Mouse (Mus musculus): ENCODE measurements at regions not wholly inside any gene's neighbourhood (a gene's known extent, or its start where the extent isn't known, plus 50 kb on each side); places are given as distances from the start of the nearest gene placed in this dataset.

DNA sequence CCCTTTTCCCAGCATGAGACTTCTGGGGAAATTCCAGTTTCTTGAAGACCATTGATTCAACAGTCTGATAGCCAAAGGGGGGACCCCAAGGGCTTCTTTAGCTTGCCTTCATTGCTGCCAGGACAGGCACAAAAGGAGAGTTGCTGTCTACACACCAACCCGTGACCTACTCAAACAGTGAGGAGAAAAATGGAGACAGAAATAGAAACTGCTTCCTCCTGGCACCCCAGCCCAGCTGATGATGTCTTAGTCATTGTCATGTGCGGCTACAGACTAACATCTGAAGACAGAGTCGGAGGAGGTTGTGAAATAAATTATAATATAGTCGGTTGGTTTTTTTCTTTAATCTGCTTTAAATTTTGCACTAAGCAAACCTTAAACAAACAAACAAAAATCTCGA, 243.2 kb upstream of the Jmjd1c start:
- DNase-seq (ENCODE audit: low read depth in 2 of 2, low spot score in 2 of 2) = no peak

DNA sequence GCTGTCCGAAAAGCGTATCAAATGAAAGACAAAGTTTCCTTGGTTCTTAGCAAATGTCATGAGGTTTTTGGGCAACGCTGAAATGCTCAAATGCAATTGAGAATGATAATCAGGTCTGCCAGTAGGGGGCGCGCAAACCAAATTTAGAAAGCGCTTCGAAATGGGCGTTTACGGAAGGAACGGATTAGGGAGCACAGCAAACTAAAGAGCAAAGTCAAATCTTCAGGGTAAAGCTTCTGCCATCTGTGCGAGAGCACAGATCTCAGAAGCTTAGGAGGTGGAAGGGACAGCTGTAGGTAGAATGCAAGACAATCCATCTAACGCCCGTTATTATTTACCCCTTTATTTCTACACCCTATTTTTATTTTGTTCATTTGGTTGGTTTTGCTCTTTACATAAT, 242.7 kb upstream of the Jmjd1c start:
- DNase-seq (ENCODE audit: low read depth in 2 of 2, low spot score in 2 of 2) = peak; percentile 73 to 81

DNA sequence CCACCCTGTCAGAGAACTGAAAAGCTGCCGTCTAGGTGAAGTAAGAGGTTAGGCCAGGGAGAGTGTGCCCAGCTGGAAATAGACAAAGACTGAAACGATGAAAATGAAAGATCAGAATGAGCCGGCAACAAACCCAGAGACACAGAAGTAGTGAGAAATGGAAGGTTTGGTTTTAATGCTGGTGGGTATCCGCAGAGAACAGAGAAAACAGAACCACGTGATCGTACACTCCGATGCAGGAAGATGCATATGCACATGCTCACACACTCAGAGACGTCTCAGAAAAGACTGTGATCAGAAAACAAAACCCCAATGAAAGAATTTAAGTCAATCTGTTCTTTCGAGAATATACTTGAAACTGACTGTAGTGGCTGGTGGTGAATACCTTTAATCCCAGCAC, 241.0 kb upstream of the Jmjd1c start:
- DNase-seq (ENCODE audit: low read depth in 2 of 2, low spot score in 2 of 2) = no peak

DNA sequence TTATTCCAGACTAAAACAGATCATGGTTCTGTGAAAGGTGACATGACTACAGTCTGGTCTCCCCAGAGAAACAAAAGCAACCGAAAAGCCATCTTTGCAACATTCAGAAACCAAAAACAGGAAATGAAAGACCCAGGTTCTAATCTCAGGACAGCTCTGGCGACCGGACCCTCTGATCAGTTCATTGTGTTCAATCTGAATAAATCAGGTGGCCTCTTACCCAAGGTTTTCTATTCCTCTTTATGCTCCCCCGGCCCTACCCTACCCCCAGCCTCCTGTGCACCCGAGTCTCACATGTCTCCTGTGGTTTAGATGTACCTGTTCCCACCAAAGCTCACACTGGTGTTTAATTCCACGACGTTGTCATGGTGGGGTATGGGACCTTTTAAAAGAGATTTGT, 238.6 kb upstream of the Jmjd1c start:
- DNase-seq (ENCODE audit: low read depth in 2 of 2, low spot score in 2 of 2) = no peak

DNA sequence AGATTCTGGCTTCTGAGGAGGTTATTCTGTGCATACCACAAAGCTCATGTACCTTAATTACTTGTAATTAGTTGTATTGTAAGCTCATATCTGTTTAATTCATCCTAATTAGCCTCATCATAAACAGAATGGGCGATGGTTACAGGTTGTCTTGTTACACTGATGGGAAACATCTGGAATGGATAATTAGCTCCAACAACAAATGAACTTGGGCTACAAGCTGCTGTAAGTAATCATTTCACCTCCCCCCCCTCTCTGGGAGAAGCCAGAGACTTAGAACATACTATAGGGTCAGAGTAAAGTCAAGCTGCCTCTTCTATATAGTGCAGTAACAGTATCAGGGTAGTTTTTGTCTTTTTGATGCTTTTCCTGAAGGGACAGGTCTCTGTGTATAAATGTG, 234.5 kb upstream of the Jmjd1c start:
- no peak for DNase-seq (ENCODE audit: low read depth in 2 of 2, low spot score in 2 of 2)

DNA sequence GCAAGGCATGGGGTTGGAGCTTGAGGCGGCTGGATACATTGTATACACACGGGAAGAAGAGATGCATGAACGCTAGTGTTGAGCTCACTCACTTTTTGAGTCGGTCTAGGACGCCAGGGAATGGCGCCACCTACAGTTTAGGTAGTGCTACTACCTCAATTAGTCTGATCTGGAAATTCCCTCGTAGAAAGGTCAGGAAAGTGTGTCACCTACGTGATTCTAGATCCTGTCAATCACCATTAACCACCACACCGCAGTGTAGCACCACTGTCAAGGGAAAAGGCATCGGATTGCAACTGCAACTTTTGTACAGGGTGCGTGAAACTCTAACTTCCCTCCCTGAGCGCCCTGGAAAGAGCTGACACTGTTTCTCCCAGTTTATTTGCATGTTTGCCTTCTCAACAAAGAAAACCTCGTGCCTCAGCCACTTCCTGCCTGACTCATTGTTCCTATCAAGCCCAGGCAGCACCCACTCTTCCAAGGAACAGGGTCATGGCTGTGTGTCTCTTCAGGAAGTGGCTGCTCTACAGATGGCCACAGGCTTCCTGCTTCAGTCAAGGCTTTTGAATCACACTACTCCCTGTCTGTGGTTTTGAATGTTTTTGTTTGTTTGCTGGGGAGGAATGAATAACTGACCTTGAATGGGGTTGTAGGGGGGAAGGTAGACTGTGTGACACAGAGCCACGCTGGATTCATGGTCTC, 231.6 kb upstream of the Jmjd1c start:
- peak; percentile 59 to 70 for DNase-seq (ENCODE audit: low read depth in 2 of 2, low spot score in 2 of 2)

DNA sequence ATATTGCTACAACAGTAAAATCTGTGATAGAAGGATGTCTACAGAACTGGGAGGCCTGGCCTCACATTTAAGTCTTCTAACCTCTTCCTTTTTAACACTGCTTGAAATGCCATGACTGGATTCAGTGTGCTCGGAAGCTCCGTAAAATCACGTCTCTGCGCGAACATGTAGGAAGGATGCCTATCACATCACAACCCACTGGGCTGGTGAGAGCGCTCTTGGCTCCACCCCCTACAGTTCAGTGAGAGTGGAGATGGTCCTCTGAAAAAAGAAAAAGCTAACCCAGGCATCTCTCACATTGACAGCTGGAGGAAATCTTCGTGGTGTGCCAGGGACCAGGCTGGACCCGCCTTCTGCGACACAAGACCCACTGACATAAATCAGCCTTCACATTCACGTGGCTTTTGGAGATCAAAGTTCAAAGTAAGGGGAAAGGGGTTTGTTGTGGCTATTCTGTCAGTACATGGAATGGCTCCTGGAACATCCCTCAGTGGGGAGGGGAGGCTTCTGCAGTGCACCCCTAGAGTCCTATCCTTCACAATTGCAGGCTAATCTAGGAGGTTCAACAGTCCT, 230.8 kb upstream of the Jmjd1c start:
- DNase-seq (ENCODE audit: low read depth in 2 of 2, low spot score in 2 of 2) = peak in 1 of 2 experiments; percentile 6

DNA sequence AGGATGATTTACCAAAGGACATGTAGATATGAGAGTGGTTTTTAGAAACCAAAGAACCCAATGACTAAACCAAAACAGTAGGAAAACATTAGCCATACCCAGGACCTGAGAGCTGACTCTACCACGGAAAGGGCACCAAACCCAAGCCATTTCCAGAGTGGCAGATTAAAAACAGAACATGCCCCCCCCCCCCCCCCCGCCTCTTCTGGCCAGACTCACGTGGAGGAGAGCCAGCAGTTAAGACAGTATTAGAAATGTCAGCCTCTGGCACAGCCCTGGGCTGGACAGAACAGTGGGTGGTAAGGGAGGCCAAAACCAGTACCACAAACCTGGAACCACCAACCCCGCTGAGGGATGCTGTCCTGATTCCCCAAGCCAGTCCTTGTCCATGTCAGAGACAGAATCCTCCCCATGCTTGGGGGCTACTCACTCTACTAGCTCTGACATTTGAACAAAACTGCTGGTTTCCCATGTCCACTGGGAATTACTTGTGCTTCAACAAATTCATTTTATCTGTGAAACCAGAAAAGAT, 224.7 kb upstream of the Jmjd1c start:
- no peak for DNase-seq (ENCODE audit: low read depth in 2 of 2, low spot score in 2 of 2)

DNA sequence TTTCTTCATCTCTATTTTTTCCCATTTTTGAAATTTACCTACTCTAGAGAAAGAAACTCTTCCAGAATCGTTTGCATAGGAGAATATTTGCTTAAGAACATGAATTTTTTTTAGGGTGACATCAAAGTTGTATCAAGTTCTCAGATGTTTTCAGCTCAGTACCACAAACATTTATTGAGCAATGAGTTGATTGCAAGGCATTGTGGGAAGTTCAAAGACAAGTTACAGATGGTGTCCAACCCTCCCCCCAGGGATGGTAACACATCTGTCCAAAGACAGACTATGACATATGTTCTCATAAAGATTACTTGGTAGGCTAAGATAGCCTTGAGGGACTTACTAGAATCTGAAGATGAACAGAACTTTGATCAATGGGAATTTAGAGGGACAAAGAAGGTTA, 224.3 kb upstream of the Jmjd1c start:
- DNase-seq (ENCODE audit: low read depth in 2 of 2, low spot score in 2 of 2) = no peak

DNA sequence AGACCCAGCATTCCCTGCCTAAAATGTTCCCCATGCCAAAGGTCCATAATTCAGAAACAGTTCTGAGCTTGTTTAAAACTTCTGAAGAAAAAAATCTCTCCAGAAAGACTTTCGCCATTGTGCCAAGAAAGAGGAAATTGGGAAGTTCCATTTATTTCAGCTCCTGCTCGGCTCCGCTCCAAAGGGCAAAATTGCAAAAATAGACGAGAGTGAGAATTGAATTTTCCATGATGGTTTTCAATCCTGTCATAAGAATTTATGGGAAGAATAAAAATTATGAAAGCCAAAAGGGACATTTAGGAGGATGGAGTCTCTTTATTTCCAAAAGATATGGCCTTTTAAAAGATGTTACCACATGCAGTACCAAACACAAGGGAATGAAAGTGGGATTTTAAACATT, 222.5 kb upstream of the Jmjd1c start:
- DNase-seq (ENCODE audit: low read depth in 2 of 2, low spot score in 2 of 2) = no peak

DNA sequence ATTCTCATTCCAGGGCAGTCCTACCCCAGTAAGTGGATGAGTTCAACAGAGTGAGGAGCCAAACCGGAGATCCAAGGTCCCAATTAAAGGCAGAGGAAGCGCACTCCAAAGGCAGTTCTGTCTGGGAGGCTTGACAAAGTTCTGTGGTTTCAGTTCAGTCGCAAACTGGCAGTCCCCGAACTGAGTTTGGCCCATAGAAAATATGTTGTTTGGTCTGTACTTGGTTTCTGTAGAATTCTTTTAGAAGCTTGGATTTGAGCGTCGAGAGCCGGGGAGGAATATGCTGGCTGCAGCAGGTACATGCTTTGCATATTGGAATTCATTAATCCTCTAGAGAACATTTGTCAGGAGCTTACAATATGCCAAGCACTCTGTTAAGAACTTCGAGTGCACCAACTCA, 216.9 kb upstream of the Jmjd1c start:
- no peak for DNase-seq (ENCODE audit: low read depth in 2 of 2, low spot score in 2 of 2)

DNA sequence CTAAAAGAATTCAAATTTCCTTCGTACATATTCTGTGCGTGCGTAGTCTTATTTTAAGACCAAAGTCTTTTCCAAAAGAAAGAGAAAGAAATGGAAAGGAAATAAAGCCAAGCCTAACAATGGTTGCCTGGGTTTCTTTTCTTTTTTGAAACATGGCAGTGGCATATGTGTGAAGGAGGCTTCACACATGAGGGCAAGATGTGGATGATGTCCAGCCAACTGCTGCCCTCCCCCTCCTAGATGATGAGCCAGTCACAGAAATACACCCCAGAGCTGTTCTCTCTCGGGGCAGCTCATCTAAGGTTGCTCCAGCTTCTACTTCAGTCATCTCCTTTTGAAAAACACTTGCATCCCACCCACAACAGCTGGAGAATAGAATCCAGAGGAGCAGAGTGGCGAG, 213.1 kb upstream of the Jmjd1c start:
- DNase-seq (ENCODE audit: low read depth in 2 of 2, low spot score in 2 of 2) = no peak

DNA sequence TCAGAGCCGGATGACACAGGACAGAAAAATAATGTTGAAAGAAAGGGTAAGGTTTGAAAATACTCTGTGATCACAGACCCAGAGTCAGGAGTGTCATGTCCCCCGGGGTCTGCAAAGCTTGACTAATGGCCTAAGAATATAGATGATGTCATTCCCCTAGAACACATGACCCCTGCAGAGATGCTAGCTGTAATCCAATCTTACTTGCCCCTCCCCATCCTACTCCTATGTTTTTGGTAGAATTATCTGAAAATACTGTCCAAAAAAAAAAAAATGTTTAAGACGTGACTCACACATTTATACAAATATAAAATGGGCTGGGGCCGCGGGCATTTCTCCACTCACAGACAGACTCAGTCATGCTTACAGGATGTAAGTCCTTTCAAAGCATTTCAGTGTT, 210.3 kb upstream of the Jmjd1c start:
- no peak for DNase-seq (ENCODE audit: low read depth in 2 of 2, low spot score in 2 of 2)

DNA sequence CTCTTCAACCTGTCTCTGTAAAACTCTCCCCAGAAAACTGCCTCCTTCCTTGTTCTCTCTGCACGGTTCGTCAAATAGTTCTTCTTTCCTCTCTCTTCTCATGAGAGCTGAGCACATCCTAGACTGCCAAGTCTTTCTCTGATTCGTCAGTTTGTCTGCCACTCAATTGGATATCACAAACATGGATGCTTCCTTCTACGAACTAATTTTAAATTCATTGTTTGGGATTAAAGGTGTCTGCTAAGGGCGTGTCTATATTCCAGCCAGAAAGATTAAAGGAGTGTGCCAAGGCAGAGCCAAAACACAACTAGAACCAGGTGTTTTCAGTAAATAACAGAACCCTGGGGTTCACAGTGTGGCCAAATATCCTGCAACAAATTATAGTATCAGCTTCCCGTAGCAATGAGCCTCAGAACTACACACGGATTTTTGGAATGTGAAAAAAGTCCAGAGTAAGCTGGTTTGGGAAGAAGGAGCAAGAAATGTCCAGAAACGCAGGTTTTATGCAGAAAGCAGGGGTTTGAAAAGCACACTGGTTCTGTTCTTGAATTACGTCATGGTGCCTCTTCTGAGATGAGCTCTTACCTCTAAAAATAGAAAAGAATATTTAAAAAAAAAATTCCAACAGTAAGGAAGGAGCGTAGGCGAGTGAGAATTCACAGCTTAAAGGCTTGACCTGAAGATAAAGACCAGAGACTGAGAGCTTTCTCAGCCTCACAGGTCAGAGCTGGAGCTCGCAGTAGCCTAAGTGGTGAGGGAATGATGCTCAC, 206.0 kb upstream of the Jmjd1c start:
- no peak for DNase-seq (ENCODE audit: low read depth in 2 of 2, low spot score in 2 of 2)

DNA sequence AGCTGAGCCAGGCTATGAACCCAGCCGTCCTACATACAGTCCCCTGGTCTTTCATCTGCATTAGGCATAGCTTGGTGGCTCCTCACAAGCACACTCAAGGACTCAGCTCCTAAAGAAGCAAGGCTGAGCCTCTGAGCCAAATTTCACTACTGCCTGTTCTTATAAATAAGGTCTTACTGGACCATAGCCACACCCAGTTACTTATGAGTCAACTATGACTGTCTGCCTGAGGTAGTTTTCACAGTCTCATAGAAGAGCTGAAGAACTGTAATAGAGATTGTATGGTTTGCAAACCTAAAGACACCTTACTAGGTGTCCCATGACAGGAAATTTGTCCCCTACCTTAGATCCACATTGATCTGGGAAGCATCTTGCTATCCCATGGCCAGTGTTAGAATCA, 204.1 kb upstream of the Jmjd1c start:
- DNase-seq (ENCODE audit: low read depth in 2 of 2, low spot score in 2 of 2) = no peak

DNA sequence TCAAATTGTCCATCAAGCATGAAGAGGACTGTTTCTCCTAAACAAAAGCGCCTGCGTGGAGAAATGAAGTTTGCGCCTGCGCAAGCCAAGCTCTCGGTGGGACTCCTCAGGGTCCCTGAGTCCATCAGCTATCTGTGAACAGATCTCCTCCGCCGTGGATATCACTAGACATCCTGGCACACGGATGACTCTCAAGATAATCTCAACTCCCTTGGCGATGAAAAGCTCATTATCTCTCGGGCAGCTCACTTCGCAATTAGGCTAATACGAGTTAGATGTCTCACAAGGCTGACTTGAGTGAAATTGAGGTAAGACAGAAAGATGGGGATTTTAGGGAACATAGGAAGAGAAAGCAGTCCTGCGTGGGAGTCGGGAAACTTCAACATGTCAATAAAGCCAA, 202.1 kb upstream of the Jmjd1c start:
- DNase-seq (ENCODE audit: low read depth in 2 of 2, low spot score in 2 of 2) = no peak

DNA sequence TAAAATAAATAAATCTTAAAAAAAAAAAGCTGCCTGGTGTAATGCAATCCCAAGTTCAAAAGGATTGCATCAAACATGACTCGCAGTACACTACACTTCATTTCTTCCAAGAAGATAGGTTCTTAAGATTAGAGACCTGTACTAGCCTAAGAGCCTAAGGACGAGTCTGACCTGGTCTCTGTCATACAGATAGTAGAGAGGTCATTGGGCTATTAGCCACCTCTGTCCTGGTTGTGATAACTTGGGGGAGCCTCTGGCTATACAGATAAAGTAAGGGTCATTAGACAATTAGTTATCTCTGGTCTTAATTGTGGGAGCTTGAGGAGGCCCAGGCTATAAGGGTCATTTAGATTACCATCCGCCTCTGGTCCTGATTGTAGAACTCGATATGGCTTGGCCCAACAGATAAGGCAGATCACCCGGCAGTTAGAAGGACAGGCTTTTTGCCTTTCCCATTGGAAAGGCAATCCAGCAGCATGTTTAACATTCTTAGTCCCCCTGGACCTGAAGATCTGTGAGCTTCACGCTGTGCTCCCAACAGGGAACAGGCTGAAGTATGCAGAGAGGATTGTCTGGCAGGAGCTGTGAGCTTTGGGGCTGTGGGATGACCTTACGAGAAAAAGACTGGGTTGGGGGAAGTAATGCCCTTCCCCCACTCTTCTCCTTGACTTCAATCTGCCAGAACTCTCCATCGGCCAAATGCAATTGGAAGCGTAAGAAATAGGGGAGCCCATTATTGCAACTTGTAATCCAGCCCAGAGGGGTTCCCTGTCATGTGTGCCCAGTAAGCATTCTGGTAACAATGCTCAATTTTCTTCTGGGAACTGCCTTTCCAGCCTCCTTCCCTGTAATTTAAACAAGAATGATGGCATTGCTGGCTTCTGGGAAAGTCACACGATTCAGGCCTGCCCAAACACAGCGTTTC, 199.0 kb upstream of the Jmjd1c start:
- DNase-seq (ENCODE audit: low read depth in 2 of 2, low spot score in 2 of 2) = no peak

DNA sequence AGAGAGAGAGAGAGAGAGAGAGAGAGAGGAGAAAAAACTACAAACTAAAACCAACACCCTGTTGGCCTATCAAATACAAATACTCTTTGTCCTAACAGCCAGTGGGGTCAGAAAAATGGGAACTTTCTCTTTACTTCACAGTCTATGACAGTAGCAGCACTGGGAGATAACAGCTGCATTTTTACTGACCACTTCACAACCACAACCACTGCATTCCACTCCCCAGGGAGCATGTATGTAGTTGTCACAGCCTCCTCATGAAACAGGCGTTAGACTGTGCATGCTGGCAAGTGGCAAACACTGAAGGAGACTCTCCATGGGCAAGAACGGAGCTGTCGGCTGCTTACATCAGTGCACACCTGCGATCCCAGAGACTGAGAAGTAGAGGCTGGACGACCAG, 196.2 kb upstream of the Jmjd1c start:
- DNase-seq (ENCODE audit: low read depth in 2 of 2, low spot score in 2 of 2) = no peak

DNA sequence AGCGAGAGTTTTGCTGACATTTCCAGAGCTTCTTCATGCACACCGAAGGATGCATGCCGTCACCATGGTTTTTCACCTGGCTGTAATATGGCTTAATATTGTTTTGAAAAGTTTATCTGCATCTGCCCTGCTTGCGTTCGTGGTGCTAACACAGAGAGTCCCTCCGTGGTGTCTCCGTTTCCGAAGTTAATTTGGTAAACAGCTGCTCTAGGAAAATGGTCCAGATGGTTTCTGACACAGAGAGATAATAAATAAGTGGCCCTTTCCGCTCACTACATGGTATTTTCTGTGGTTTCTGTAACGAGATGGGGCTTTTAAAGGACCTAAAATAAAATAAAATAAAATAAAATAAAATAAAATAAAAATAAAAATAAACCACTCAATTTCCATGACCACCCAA, 195.1 kb upstream of the Jmjd1c start:
- DNase-seq (ENCODE audit: low read depth in 2 of 2, low spot score in 2 of 2) = no peak

DNA sequence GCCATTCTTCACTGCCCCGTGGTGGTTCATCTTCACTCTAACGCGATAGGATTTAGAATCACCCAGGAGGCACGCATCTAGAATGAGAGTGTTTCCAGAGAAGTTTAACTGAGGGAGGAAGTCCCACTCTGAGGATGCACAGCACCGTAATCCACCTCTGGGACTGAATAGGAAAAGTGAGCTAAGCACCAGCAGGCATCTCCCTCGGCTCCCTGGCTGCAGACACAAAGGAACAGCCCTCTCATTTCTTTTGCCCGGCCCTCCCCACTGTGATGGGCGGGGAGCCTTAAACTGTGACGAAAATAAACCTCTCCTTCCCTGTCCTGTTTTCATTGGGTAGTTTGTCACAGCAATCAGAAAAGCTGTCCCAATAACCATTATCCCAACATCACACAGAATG, 194.1 kb upstream of the Jmjd1c start:
- no peak for DNase-seq (ENCODE audit: low read depth in 2 of 2, low spot score in 2 of 2)

Data from CD8-positive naive resting alpha-beta T cell, adult 2 months (primary cell).